Mouse (Mus musculus): ENCODE data around the gene Lsamp.

The Lsamp gene

GRCm38 (mm10) chr16:42180473-42180872 lies 2196.3 kb downstream of the Lsamp start:
- ATAC-seq (ENCODE audit: low TSS enrichment), result no peak

- peak; percentile 11 for ATAC-seq (ENCODE audit: low TSS enrichment)
Observed at GRCm38 (mm10) chr16:42189431-42190081, 2205.4 kb downstream of the Lsamp start.

GRCm38 (mm10) chr16:42190114-42191045 lies 2206.2 kb downstream of the Lsamp start:
- peak; percentile 98 for ATAC-seq (ENCODE audit: low TSS enrichment)
